Mouse (Mus musculus): ENCODE results near the gene Capg. TPM values are rescaled to one million over a fixed set of nuclear protein-coding genes. Genes with fewer than 3 reads are reported as not detected.
"Not testable (repeated sequence)": the region's sequence is repeated elsewhere in the genome, so short reads cannot be mapped to it uniquely, and the experiment has no call there.

The Capg gene
- polyA plus RNA-seq, 2 experiments from 2014 or later = 547 to 812 TPM

DNA sequence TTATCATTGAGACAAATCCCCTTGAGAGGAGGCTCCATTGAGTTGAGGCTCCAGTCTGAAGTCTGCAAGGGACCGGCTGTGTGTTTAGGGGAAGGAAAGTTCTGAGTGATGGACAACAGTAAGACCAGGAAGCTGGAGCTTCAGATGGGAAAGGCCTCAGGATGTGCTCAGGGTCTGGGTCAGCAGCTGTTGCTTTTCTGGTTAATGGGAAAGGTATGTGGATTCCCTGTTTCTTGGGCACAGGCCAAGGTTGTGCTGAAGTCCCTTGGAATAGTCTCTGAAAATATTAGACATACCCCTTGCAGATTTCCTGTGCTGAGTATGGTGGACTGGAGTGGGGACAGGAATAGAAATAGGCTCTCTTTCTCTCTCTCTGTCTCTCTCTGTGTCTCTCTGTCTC, 10.6 kb upstream of the Capg start:
- not testable (repeated sequence) for ATAC-seq

- peak; percentile 30 for ATAC-seq
Measured at GRCm38 (mm10) chr6:72534035-72534809, 10.0 kb upstream of the Capg start.

DNA sequence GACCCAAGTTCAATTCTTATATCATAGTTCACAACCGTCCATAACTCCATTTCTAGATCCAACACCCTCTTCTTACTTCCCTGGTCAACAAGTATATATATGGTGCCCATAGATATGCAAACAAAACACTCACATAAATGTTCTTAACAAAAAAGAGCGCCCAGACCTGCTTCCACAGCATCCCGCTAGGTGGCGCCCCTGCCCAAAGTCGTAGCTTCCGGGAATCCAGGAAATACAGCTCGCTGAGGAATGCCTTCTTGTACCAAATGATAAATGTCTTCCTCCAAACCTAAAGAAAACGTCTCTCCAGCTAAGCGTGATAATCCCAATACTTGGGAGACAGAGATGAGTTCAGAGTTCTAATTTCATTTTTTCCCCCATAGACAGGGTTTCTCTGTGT, 9.0 kb upstream of the Capg start:
- peak; percentile 45 for ATAC-seq

DNA sequence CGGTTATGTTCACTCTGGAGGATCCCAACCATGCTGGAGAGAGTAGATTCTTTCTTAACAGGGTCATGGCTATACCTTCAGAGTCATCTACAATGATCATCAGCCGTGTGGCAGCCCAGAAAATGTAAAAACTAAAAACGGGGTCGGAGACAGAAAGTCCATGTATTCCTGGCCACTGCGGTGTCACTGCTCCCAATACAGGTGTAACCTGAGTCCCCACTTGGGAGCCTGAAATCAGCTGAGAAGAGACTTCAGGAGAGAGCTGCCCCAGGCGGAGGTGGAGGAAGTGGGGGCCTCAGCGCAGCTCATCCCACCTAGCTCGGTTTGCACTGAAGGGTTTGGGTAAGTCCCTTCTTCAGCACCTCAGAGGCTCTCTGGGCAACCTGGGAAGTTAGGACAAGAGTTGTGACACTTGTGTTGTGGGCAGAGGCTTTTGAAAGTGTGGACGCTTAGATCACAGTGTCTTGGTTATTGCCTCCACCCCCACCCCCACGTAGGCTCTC, 6.1 kb upstream of the Capg start:
- no peak for ATAC-seq

GRCm38 (mm10) chr6:72538562-72539031, 5.6 kb upstream of the Capg start:
- peak; percentile 95 for ATAC-seq

GRCm38 (mm10) chr6:72543265-72543850, 833 bp upstream of the Capg start:
- ATAC-seq = no peak

- no peak for ATAC-seq
Measured at GRCm38 (mm10) chr6:72545377-72545776, 1.2 kb downstream of the Capg start.

DNA sequence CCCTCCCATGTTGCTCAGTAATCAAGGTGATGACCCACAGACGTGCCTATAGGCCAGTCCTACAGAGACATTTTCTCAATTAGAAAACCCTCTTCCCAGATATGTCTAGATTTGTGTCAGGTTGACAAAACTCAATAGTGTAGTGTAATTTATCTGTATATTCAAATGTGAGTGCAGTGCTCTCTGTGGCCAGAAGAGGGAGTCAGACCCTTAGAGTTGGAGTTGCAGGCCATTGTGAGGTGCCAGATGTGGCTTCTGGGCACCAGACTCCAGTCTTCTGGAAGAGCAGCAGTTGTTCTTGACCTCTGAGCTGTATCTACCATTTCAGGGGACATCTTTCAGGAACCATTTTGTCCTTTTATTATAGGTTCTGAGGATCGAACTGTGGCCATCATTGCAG, 2.9 kb downstream of the Capg start:
- no peak for ATAC-seq

GRCm38 (mm10) chr6:72547862-72548261, 3.7 kb downstream of the Capg start:
- no peak for ATAC-seq

GRCm38 (mm10) chr6:72549041-72549580, 4.9 kb downstream of the Capg start:
- ATAC-seq = no peak

DNA sequence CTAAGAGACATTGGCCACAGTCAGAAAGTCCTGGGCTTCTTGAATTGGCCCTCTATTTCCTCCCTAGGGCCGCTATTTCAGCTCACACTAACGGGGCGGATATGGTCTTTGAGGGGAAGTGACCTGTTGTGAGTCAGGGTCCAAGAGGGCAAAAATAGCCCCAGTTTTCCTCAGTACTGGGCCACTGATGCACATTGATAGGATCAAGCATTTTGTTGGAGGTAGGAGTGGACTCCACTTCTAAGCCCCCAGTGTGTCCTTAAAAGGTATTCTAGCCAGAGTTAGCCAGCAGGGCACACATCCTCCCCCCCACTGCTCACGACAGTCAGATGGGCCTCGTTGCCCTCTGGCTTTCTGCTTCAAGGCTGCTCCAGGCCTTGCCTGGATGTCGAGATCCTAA, 5.8 kb downstream of the Capg start:
- ATAC-seq = no peak

- peak; percentile 46 for ATAC-seq
Measured at GRCm38 (mm10) chr6:72550503-72551100, 6.4 kb downstream of the Capg start.

- peak; percentile 83 for ATAC-seq
Measured at GRCm38 (mm10) chr6:72552171-72553078, 8.2 kb downstream of the Capg start.

DNA sequence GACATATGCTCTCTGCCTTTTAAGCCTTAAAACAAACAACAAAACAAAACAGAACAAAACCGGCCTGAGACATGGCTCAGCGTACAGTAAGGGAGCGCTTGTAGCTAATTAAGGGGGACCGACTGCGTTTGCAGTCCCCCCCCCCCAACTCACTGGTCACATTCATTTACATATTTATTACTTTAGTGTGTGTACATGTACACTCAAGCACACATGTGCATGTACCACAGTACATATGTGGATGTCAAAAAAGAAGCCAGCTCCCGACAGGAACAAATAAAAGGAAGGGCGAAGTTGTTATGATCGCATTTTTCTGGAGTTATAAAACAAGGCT, 8.9 kb downstream of the Capg start:
- ATAC-seq = no peak

DNA sequence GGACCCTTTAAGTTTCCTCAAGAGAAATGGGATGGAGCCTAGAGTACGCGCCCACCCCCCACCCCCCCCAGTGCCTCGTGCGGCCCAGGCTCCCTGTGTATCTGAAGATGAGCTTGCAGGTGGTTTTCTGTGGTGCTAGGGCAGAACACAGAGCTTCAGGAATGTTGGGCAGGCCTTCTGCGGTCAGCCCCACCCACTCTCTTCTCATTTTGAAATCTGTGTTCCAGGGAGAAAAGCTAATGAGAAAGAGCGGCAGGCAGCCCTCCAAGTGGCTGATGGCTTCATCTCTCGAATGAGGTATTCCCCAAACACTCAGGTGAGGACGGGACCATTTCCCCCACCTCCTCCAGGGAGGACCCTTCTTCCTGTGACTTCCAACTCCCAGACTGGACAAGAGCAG, 16.6 kb downstream of the Capg start:
- ATAC-seq = no peak

GRCm38 (mm10) chr6:72562486-72562885, 18.3 kb downstream of the Capg start:
- no peak for ATAC-seq

DNA sequence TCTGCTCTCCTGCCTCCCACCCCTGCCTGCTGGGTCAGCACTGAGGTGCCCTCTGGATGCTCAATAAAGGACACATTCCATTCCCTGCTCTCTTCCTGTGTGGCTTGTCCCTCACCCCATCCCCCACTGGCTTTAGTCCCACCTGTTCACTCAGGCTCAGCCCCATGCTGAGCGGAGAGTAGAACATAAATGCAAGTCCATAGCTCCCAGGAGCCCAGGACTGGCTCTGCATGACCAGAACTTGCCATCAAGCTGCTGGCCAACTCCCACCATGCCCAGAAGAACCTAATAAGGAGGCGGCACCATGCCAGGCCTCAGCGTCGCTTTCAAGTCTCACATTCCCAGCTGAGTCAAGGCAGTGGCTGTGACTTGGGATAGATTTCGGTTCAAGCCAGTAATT, 18.7 kb downstream of the Capg start:
- ATAC-seq = no peak

GRCm38 (mm10) chr6:72565506-72565905, 21.3 kb downstream of the Capg start:
- peak; percentile 3 for ATAC-seq

- peak; percentile 96 for ATAC-seq
Measured at GRCm38 (mm10) chr6:72566044-72566443, 21.9 kb downstream of the Capg start.

- no peak for ATAC-seq
Measured at GRCm38 (mm10) chr6:72567508-72567907, 23.3 kb downstream of the Capg start.

- ATAC-seq = no peak
Measured at GRCm38 (mm10) chr6:72568736-72569135, 24.5 kb downstream of the Capg start.

DNA sequence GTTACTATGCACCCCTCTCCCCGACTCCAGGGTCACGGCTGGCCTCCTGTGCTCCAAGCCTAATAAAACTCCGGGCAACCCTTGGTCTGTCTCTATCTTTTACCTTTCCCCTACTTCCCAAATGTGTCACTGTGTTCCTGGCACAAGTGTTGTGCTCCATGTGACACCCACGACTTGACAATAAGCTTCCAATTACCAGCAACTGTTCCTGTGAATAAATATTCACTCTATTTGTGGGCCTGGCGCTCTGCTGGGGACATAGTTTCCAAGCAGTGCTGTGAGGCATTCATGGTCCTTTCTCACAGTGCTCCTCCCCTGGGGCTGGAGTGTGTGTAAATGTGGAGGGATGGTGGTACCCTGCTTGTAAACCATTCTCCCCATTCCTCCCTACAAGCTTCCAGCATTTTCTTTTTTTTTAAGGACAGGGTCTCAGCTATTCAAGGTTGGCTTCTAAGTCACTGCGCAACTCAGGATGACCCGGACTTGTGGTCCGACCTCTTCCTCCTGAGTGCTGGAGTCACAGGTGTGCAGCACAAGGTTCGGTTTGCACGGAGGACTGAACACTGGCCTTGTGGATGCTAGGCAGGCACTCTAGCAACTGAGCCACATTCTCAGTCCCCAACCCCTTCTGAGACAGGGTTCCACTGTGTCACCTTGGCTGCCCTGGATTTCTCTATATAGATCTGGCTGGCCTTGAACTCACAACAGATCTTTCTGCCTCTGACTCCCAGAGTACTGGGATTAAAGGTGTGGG, 26.6 kb downstream of the Capg start:
- ATAC-seq = no peak

Measured in CD4-positive, CD25-positive, alpha-beta regulatory T cell, adult 4 months (primary cell).